Mouse (Mus musculus): ENCODE results near the gene Cdiptos.

DNA sequence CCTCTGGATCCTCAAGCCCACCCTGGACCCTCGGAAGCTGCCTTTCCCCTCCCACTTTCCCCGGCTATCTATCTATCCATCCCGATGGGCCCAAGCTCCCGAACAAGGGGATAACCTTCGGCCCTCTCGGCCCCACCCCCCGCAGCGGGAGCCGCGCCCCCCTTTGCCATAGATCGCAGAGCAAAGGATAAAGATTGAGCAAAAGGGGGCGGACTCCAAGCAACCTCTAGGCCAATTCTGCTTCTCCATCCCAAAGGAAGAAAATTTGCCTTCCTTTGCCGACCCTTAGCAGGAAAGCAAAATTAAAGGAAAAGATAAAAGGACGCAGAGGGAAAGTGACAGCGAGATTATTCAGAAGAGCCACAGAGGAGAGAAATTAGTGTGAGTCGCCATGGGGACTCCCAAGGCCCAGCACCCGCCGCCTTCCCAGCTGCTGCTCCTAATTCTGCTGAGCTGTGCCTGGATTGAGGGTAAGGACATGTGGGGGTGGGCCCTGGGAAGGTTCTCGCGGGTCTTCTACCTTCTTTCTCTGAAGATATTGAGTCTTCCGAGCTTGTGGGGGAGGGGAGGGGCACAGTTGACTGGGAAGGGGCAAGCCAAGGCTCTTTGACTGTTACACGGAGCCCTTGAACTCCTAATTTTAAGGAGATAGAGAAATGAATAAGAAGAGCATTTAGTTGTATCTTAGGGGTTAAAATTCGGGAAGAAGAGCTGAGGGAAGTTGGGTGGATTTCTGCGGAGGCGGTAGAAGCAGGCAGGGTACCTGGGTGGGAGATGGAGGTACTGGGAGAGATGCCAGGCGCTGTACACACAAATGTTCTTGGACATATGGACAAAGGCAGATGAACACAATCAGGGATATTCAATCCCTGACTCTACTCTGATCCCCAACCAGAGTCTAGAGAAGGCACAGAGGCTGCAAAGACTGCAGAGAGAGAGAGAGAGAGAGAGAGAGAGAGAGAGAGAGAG, 25.0 kb downstream of the Cdiptos start:
- TF ChIP-seq CTCF (IDR thresholded peaks at IDR 0.05; ENCODE audit: borderline replicate concordance, control insufficient read depth, extremely low read depth, insufficient read depth, low read length, poor library complexity) (no peak), POLR2A (IDR thresholded peaks at IDR 0.05; ENCODE audit: control insufficient read depth, extremely low read depth, insufficient read depth, low read length, poor library complexity) (no peak)

Measured in thymus, adult 2 months (tissue).